Mouse (Mus musculus) testis, adult 2 months (tissue): Measurements from ENCODE around the gene Adam33.

Experiments
- CTCF ChIP-seq: fragments of 200-500 bp; IDR thresholded peaks from 2 replicates; pipeline ENCODE4 v1.5.1; 2012; ENCODE audit warnings: low read depth, mild to moderate bottlenecking, inconsistent platforms, low read length, moderate library complexity; ENCODE audit not compliant: control insufficient read depth, insufficient read depth, insufficient replicate concordance
- POLR2A ChIP-seq: fragments of 200-500 bp; IDR thresholded peaks from 2 replicates; pipeline ENCODE4 v1.6.1; 2012; ENCODE audit warnings: low read depth, mild to moderate bottlenecking, inconsistent platforms, low read length, moderate library complexity; ENCODE audit not compliant: control insufficient read depth

DNA sequence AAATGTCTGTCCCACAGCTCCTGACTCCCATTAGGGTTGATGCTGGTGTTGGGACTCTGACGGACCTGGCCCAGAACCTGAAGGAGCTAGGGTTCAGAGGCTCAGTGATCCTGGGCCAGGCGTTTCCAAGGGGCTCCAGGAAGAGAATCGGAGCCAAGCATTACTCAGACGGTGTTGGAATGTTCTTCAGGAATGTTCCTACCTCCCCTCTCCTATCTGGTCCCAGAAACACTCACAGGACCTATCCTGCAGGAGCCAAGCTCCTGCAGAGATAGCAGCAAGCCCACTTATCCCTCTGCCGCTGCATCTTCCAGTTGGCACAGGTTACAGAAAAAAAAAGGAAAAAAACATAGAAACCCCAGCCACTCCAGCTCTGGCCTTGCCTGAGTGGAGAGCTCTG lies 2.0 kb downstream of the Adam33 start:
- TF ChIP-seq POLR2A (no peak), CTCF (no peak)
